Mouse (Mus musculus) ovary, postnatal 10 days (tissue): Measurements from ENCODE around the gene Olfr508.
"Not testable (repeated sequence)": the region's sequence is repeated elsewhere in the genome, so short reads cannot be mapped to it uniquely, and the experiment has no call there.

Experiments used
- DNase-seq: peaks from one replicate; pipeline ENCODE4 v3.0.0; 2022; ENCODE audit warnings: low spot score

The Olfr508 gene

DNA sequence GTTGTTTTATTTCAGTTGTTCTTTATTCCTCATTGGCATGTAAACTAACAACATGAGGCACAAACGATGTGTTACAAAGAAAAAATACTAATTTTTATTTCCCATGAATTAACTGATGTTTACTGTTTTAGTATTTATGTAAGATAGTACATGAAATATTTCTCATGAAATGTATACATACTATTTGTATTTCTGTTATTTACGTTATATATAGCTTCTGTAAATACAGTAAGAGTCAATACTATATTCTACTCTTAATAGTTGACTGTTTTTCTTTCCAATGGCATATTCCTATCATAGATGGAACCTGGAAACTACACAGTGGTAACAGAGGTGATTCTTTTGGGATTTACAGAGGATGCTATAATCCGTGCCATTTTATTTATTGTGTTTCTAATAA is at the start of gene Olfr508:
TSS of gene Olfr508 (plus strand) at position 301 of the 400 bp plus-strand sequence.
- DNase-seq = no peak

- DNase-seq = no peak
These were observed 40.0 kb upstream of the Olfr508 start for GRCm38 (mm10) chr7:108589797-108590196.

DNA sequence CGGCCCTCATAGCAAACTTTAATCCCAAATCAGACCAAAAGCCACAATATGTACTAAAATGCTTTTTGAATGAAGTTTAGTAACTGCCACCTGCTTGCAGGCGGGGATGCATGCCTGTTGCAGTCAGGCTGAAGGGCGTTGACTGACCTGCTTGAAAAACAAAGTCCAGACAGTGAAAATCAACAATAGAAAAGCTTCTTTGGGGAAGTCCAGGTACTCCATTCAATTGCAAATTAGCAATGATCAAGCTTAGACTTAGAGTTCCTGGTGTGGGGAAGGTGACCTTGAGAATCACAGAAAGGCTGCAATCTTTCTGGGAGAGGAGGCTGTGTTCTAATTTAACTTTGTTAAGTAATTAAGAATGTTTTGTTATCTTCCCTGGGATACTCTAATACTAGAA is 27.9 kb upstream of the Olfr508 start:
- not testable (repeated sequence) for DNase-seq

GRCm38 (mm10) chr7:108610487-108610886 is 19.3 kb upstream of the Olfr508 start, which contains the start of gene Olfr506:
Olfr506 (plus strand) TSS chr7:108610787.
- no peak for DNase-seq

GRCm38 (mm10) chr7:108614110-108614509 is 15.7 kb upstream of the Olfr508 start:
- no peak for DNase-seq

DNA sequence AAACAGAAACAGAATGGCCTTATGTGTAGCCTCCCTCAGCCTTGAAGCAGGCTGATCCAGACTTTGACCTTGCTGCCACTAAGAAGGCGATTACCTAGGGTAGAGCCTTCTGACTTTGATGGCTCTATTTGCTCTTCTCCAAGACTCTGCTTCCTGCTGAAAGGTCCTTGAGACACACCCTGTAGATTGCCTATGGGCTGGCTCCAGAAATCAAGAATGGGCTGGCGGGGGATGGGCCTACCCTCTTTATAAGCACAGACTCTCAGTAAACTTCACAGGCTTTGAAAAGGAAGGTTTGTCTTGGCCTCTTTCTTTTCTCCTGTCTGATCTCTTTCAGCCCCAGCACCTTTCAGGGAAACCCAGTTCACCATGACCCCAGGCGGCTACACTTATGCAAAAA is 13.0 kb upstream of the Olfr508 start:
- DNase-seq = not testable (repeated sequence)

DNA sequence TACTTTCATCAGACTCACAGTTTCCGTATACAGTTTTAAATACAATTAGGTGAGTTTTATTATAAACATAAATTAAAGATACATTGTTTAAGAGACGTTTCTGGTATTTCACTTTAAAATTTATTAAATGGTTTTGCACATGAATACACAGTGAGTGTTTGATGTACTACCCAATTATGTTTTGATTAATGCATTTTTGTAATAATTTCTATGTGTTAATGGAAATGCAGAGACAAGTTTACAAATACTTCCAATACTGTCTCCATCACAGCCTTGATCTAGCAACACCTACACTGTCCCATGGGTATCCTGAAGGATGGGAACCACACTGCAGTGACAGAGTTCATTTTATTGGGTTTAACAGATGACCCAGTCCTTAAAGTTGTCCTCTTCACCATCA is 8.3 kb upstream of the Olfr508 start, which contains the start of gene Olfr507:
TSS of gene Olfr507 (plus strand) at position 301 of the 400 bp plus-strand sequence.
- no peak for DNase-seq

DNA sequence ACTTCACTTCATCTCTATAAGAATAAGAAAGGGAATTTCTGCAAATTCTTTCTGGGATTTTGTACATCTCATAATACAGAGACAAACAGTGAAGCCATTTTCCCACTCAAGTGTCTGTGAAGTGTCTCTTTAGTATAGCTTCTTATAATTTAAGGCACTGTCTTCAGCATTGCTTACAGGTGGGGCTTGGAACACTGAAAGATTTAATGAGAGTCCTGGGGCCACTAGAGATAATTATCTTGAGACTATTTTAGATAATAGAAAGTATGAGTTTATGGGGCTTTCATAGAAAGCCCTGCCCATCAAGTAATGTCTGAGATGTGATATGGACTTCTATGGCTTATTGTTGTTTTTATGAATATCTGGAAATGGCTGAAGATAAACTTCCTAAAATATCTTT is 22.0 kb downstream of the Olfr508 start, which contains the start of gene Olfr509:
TSS of gene Olfr509 (minus strand) at position 101 of the 400 bp plus-strand sequence.
- DNase-seq = no peak

DNA sequence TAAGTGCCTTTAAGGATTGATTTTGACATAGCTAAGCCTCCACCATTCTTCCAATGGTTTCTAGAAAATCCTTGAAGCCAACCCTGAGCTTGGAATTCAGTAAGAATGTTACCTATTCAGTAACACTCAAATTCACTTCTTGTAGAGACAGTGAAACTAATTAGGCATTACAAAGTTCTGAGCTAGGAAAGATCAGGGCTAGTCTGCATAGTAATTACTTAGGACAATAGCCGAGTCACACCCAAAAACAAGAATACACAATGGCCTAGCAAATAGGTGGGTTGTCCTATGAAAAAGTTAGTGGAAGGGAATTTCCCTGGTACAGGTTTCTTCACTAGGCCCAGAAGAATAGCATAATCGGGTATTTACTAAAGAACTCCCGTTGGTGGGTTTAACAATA is 32.6 kb downstream of the Olfr508 start:
- DNase-seq = no peak

DNA sequence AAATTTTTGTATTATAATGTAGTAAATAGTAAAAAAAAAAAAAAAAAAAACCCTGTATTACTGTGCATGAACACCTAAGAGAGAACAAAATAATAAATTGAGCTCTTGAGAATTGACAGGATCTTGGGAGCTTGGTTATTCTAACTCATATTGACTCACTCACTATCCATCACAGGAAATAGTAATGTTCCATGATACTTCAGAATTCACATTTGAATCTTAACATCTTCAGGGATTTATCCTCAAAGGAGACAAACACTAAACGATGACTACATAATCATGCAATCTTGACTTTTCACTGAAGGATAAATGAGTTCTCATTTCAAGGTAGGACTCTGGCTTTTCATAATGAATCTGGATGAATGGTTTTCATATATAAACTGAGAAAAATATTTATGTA is 36.3 kb downstream of the Olfr508 start, which contains the start of gene Olfr510:
TSS of gene Olfr510 (plus strand) at position 301 of the 400 bp plus-strand sequence.
- DNase-seq = no peak

DNA sequence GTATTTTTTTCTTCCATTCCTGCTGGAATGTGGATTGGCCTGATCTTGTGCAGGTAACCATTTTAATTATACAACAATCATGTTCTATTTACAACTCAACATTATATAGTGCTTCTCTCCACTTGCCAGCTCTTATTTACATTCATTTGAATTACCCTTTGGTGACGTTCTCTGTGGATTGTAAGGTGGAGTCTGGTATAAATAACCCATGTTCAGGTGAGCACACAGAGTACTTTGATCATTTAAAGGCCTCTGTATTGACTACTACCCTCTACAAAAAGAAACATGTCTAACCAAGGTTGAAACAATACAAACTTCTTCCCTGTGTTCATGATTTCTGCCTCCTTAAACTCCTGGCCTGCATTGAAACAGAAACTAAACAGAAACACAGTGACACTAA is 41.3 kb downstream of the Olfr508 start:
- DNase-seq = no peak

DNA sequence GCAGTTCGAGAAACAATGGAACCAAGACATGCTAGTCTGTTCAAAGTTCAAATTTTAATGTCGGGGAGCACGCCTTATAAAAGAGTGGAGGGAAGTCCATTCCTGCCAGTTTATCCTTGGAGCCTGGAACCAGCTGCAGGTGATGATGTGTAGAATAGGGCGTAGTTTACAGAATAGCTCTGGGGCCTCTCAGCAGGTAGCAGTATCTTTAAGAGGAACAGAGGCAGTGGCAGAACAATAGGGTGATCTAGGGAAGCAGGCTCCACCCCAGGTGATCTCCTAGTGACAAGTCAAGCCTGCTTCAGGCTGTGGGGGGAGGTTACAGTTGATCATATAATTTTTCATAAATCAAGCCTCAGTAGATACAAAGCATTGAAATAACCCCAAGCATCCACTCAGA is 49.1 kb downstream of the Olfr508 start:
- no peak for DNase-seq
